Mouse (Mus musculus): ENCODE data around the gene Ccdc62. TPM values are rescaled to one million over a fixed set of nuclear protein-coding genes. Genes with fewer than 3 reads are reported as not detected.

Ccdc62 gene
- polyA plus RNA-seq, 1 experiment from 2014 or later, result 0.93 TPM

DNA sequence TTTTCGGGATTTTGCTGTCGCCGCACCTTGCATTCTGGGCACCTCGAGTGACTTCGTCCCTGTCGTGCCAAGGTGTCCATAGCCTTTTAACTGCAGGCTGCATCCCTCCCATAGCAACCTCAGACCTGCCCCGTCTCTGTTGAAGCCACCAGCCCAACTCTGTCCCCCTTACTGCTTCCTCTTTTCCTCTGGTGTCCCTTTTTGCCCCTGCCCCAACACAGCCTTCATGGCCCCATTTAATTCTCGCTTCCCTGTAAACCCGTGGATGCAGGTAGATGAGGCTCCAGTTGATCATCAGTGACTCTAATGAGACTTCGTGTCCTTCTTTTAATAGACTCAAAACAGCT is 22.9 kb upstream of the Ccdc62 start:
- WGBS (ENCODE audit: missing documents), result 1% methylated on average over 10 of the region's 10 CpGs
- Histone ChIP-seq H3K79me2 (ENCODE audit: inconsistent target) (peaks cover 53% of the 10 kb centered on the region), H3K27ac (peak overlapping the region; percentile 65), H3K4me3 (ENCODE audit: inconsistent target) (peak overlapping the region; percentile 90), H3K36me3 (ENCODE audit: inconsistent target) (0 out of 2 replicates have a peak, but pooled peaks cover 7% of the 10 kb centered on the region)

- Histone ChIP-seq H3K79me2 (ENCODE audit: inconsistent target) (peaks cover 57% of the 10 kb centered on the region), H3K4me3 (ENCODE audit: inconsistent target) (no peak overlapping the region), H3K36me3 (ENCODE audit: inconsistent target) (peaks cover 28% of the 10 kb centered on the region), H3K27ac (peak overlapping the region; percentile 25; the same call in 1 of the 2 replicates)
- WGBS (ENCODE audit: missing documents), result 28% methylated on average over 3 of the region's 3 CpGs
Observed at GRCm38 (mm10) chr5:123914852-123915251, 15.6 kb upstream of the Ccdc62 start.

DNA sequence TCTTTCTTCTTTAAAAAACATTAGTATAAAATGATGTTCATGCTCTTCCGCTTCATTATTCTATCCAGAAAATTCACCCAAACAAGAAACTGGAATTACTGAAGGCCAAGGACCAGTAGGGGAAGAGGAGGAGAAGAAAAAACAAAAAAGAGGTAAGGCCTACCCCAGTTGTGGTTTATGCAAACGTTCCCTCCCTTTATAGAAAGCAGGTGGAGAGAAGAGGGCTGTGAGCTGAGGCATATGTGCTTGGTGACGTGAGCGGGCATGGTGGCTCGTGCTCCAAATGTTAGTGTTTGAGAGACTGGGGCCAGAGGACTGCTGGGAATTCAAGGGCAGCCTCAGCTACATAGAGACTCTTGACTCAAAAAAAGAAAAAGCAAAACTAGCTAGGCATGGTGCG is 8.4 kb upstream of the Ccdc62 start:
- Histone ChIP-seq H3K4me3 (ENCODE audit: inconsistent target) (no peak overlapping the region), H3K36me3 (ENCODE audit: inconsistent target) (peaks cover 75% of the 10 kb centered on the region), H3K79me2 (ENCODE audit: inconsistent target) (no peaks in the 10 kb centered on the region), H3K27ac (no peak overlapping the region)
- WGBS (ENCODE audit: missing documents), result 88% methylated on average over 6 of the region's 6 CpGs

DNA sequence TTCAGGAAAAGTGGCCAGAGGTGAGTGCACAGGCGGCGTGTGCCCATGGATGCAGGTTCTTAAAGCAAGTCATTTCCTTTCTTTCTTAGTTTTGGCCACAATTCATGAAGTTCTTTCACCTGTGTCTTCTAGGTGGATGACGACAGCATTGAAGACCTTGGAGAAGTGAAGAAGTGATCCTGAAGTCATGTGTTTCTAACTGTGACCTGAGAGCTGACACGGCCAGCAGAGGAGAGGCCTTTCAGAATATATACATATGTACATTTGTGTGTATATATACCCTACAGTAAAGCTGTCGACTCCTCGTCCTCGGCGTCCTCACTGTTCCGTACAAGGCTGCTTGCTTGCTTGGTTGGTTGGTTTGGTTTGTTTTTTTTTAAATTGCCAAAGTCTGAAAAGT is 3.4 kb upstream of the Ccdc62 start, which contains the start of gene Gm43518:
Gm43518 (plus strand) TSS at position 301 of the 400 bp plus-strand sequence.
- no peak within 1 kb of the TSS for H3K27ac ChIP-seq
- no peak within 1 kb of the TSS for H3K4me3 ChIP-seq (ENCODE audit: inconsistent target)
- 88% methylated on average over 9 of the region's 9 CpGs for WGBS (ENCODE audit: missing documents)
- peaks cover 55% of the 10 kb centered on the region for H3K36me3 ChIP-seq (ENCODE audit: inconsistent target)
- no peaks in the 10 kb centered on the region for H3K79me2 ChIP-seq (ENCODE audit: inconsistent target)

GRCm38 (mm10) chr5:123931131-123931530 is 652 bp downstream of the Ccdc62 start:
- 42% methylated on average over 13 of the region's 13 CpGs for WGBS (ENCODE audit: missing documents)
- Histone ChIP-seq H3K36me3 (ENCODE audit: inconsistent target) (peaks cover 16% of the 10 kb centered on the region), H3K4me3 (ENCODE audit: inconsistent target) (peak overlapping the region; percentile 52), H3K27ac (no peak overlapping the region), H3K79me2 (ENCODE audit: inconsistent target) (no peaks in the 10 kb centered on the region)

GRCm38 (mm10) chr5:123932927-123933326 is 2.4 kb downstream of the Ccdc62 start:
- Histone ChIP-seq H3K79me2 (ENCODE audit: inconsistent target) (no peaks in the 10 kb centered on the region), H3K4me3 (ENCODE audit: inconsistent target) (no peak overlapping the region), H3K36me3 (ENCODE audit: inconsistent target) (peaks cover 4% of the 10 kb centered on the region; the same call in 1 of the 2 replicates), H3K27ac (no peak overlapping the region)

- no peak overlapping the region for H3K4me3 ChIP-seq (ENCODE audit: inconsistent target)
- 94% methylated on average over 10 of the region's 12 CpGs for WGBS (ENCODE audit: missing documents)
- no peaks in the 10 kb centered on the region for H3K79me2 ChIP-seq (ENCODE audit: inconsistent target)
- H3K36me3 ChIP-seq (ENCODE audit: inconsistent target), result no peaks in the 10 kb centered on the region
- no peak overlapping the region for H3K27ac ChIP-seq
Observed at GRCm38 (mm10) chr5:123933556-123933955, 3.1 kb downstream of the Ccdc62 start.

DNA sequence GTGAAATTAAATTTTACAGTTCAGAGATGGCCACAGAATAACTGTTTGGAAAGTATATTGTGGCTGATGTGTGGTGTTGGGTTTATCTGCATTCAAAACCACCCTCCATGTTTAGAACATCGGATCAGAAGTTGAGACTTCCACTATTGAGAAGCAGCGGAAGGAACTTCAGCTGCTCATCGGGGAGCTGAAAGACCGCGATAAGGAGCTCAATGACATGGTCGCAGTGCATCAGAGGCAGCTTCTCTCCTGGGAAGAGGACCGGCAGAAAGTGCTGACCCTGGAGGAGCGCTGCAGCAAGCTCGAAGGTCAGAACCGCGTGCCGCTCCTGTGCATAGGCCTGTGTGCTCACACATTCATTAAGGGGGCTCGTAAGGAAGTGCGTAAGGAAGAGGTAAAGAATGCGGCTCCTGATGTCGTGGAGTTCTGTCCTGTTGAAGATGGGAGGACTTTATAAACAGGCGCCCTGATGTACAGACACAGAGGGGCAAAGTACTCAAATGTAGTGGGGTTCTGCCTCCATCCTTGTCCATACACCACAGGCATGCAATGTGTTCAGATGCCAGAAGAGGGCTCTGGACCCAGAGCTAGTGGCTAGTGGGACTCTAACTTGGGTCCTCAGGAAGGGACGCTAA is 3.6 kb downstream of the Ccdc62 start:
- Histone ChIP-seq H3K4me3 (ENCODE audit: inconsistent target) (no peak overlapping the region), H3K27ac (no peak overlapping the region)
- 74% methylated on average over 18 of the region's 18 CpGs for WGBS (ENCODE audit: missing documents)

DNA sequence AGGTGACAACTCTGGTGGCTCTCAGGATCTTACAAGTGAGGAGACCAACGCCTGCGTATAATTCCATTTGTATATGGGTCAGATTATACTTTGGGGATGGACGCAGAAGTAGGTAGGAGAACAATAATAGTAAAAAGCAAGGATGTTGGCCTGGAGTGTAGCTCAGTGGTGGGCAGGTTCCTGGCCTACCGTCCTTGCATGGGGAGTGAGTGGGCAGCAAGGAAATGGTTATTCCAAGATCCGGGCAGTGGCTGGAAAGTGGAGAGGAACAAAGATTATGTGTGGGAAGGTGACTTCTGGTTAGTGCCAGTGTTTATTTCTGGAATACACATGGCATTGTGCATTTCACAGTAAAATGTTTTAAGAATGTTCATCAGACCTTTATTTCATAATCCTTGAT is 5.5 kb downstream of the Ccdc62 start:
- no peak overlapping the region for H3K27ac ChIP-seq
- WGBS (ENCODE audit: missing documents), result 93% methylated on average over 5 of the region's 5 CpGs
- H3K79me2 ChIP-seq (ENCODE audit: inconsistent target), result no peaks in the 10 kb centered on the region
- H3K36me3 ChIP-seq (ENCODE audit: inconsistent target), result no peaks in the 10 kb centered on the region
- no peak overlapping the region for H3K4me3 ChIP-seq (ENCODE audit: inconsistent target)

More for the DNA sequence above, 3.6 kb downstream of the Ccdc62 start:
- Histone ChIP-seq H3K36me3 (ENCODE audit: inconsistent target) (no peaks in the 10 kb centered on the region), H3K79me2 (ENCODE audit: inconsistent target) (no peaks in the 10 kb centered on the region)

GRCm38 (mm10) chr5:123938479-123938878 is 8.0 kb downstream of the Ccdc62 start:
- H3K79me2 ChIP-seq (ENCODE audit: inconsistent target), result no peaks in the 10 kb centered on the region
- WGBS (ENCODE audit: missing documents), result 7% methylated on average over 5 of the region's 5 CpGs
- no peak overlapping the region for H3K27ac ChIP-seq
- H3K4me3 ChIP-seq (ENCODE audit: inconsistent target), result no peak overlapping the region
- no peaks in the 10 kb centered on the region for H3K36me3 ChIP-seq (ENCODE audit: inconsistent target)

DNA sequence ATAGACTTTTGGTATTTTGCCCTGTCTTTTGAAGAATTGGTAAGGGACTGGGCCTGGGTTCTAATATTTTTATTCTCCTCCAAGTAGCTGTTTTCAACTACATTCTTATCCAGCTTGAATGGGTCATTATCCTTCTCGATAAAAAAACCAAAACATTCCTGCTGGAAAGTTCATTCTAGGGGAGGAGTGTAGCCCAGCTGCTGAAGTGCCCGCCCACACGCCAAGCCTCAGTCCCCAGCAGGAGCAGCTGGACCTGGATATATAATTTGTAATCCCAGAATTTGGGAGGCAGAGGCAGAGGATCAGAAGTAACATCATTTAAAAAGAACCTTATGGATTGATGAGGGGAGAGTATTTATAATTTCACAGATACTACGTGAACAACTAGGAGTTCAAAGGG is 16.1 kb downstream of the Ccdc62 start:
- H3K27ac ChIP-seq, result no peak overlapping the region
- H3K79me2 ChIP-seq (ENCODE audit: inconsistent target), result no peaks in the 10 kb centered on the region
- H3K36me3 ChIP-seq (ENCODE audit: inconsistent target), result no peaks in the 10 kb centered on the region
- WGBS (ENCODE audit: missing documents), result 85% methylated on average over 4 of the region's 4 CpGs
- no peak overlapping the region for H3K4me3 ChIP-seq (ENCODE audit: inconsistent target)

DNA sequence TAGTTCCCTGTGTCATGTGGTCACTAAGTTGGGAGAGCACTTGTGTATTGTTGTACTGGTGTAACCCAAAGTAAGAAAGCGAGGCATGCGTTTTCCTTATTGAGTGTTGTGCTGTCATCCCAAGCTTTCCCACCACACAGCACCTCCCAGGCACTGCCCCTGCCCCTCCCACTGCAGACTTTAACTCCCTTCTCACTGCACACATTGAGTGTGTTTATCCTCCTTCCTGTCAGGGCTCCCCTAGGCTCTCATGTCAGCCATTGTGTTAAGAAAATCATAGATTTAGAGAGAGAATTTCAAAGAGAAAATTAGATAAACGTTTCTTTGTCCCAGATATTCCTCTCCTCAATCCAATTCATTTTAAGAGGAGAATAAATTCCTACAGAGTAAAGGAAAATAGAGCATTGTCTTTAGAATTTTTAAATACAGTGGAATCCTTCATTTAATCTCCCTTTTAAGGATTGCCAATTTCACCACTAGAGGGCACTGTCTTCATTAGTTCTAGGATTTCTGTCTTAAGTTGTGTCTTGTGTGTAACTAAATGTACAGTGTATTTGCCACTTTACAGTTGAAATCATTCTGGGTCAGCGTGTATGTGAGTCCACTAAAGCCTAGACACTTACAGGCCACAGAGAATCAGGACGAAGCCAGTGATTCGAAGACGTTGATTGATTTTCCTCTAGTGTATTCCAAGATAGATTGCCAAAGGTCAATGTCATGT is 16.7 kb downstream of the Ccdc62 start:
- 41% methylated on average over 6 of the region's 7 CpGs for WGBS (ENCODE audit: missing documents)
- no peaks in the 10 kb centered on the region for H3K79me2 ChIP-seq (ENCODE audit: inconsistent target)
- H3K4me3 ChIP-seq (ENCODE audit: inconsistent target), result no peak overlapping the region
- H3K36me3 ChIP-seq (ENCODE audit: inconsistent target), result no peaks in the 10 kb centered on the region
- H3K27ac ChIP-seq, result no peak overlapping the region

DNA sequence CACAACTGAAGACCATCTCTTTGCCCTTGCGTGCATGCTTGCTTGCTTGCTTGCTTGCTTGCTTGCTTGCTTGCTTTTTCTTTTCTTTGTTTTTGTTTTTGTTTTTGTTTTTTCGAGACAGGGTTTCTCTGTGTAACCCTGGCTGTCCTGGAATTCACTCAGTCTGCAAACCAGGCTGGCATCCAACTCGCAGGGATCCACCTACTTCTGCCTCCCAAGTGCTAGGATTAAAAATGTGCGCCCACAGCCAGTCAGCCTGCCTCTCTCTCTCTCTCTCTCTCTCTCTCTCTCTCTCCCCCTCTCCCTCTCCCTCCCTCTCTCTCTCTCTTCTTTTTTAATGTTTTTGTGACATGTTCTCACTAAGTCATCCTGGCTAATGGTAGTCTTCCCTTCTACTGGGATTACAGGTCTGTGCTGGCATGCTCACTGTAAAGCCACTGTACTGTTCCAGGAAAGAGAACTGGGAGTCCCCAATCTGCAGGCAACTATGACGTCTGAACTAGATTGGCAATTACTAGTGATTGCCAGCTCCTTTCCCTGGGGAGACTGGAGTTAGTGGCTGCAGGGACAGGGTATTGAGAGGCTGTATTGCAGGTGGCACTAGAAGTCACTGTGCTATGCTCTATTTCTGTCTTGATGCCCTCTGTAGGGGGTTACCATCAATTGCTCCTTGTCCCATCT is 22.0 kb downstream of the Ccdc62 start:
- WGBS (ENCODE audit: missing documents), result 84% methylated on average over 5 of the region's 5 CpGs
- H3K36me3 ChIP-seq (ENCODE audit: inconsistent target), result no peaks in the 10 kb centered on the region
- H3K4me3 ChIP-seq (ENCODE audit: inconsistent target), result no peak overlapping the region
- no peaks in the 10 kb centered on the region for H3K79me2 ChIP-seq (ENCODE audit: inconsistent target)
- no peak overlapping the region for H3K27ac ChIP-seq

DNA sequence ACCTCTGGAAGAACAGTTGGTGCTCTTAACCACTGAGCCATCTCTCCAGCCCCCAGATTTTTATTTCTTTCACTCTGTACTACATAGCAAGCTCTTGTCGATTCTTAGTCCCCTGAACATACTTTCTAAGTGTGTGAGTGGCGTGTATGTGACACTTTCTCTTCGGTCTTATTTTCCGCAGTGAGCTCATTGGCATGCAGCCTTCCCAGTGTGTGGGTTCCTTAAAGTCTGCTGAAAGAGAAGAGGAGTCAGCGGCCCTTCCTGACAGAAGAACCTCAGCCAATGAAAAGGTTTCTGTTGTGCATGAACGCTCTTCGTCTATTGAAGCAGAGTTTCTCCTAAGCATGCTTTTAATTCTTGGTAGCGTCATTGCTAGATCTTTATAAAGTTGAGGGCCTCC is 26.7 kb downstream of the Ccdc62 start:
- Histone ChIP-seq H3K79me2 (ENCODE audit: inconsistent target) (no peaks in the 10 kb centered on the region), H3K36me3 (ENCODE audit: inconsistent target) (no peaks in the 10 kb centered on the region), H3K4me3 (ENCODE audit: inconsistent target) (no peak overlapping the region), H3K27ac (no peak overlapping the region)
- 90% methylated on average over 8 of the region's 8 CpGs for WGBS (ENCODE audit: missing documents)

DNA sequence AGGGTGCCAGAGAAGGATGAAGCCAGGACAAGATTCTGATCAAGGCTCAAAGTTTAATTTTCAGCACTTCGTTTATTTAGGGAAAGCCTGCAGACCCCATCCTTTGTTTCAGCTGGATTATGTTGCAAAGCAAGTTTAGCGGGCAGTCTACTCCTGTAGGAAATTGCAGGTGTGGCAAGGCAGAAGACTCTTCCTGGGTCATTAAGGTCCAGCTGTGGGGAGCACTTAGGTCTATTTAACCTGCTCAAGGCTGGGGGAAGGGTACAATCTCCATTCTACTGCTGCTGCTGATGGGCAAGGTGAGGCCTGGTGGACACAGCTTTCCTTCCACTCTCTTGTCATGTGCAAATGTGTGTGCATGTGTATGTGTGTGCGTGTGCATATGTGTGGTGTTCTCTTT is 28.5 kb downstream of the Ccdc62 start:
- Histone ChIP-seq H3K79me2 (ENCODE audit: inconsistent target) (no peaks in the 10 kb centered on the region), H3K27ac (no peak overlapping the region), H3K36me3 (ENCODE audit: inconsistent target) (no peaks in the 10 kb centered on the region), H3K4me3 (ENCODE audit: inconsistent target) (no peak overlapping the region)
- 98% methylated on average over 3 of the region's 3 CpGs for WGBS (ENCODE audit: missing documents)

All from macrophage (primary cell).